Mouse (Mus musculus): ENCODE measurements around the gene Ccdc57. TPM values are rescaled to one million over a fixed set of nuclear protein-coding genes. Genes with fewer than 3 reads are reported as not detected.

Gene Ccdc57
- polyA plus RNA-seq, 1 experiment from 2014 or later: 7.2 TPM

GRCm38 (mm10) chr11:120889216-120889615 lies 43.5 kb downstream of the Ccdc57 start:
- no peaks in the 10 kb centered on the region for H3K27me3 ChIP-seq (ENCODE audit: insufficient read depth, low read length)
- H3K9me3 ChIP-seq (ENCODE audit: low read depth, low read length): 0 out of 2 replicates have a peak, but pooled peaks cover 5% of the 10 kb centered on the region
- no peak overlapping the region for H3K9ac ChIP-seq
- TF ChIP-seq CTCF (IDR thresholded peaks at IDR 0.05; ENCODE audit: low read depth): no peak
- H3K4me1 ChIP-seq (ENCODE audit: insufficient read depth): peaks cover 4% of the 10 kb centered on the region; the same call in 1 of the 2 replicates
- DNase-seq (peak; percentile 62), ATAC-seq (ENCODE audit: insufficient read depth) (peak; percentile 54)
- no peak overlapping the region for H3K4me2 ChIP-seq
- peak overlapping the region; percentile 55 for H3K27ac ChIP-seq (ENCODE audit: low read depth)
- H3K4me3 ChIP-seq (ENCODE audit: low read depth, low read length): no peak overlapping the region
- H3K36me3 ChIP-seq (ENCODE audit: insufficient read depth): peaks cover 53% of the 10 kb centered on the region
- 52% methylated on average over 3 of the region's 3 CpGs for WGBS

- WGBS: 55% methylated on average over 5 of the region's 5 CpGs
These were observed 44.0 kb downstream of the Ccdc57 start for GRCm38 (mm10) chr11:120888718-120889117.

GRCm38 (mm10) chr11:120887502-120887901 lies 45.2 kb downstream of the Ccdc57 start:
- Histone ChIP-seq H3K4me1 (ENCODE audit: insufficient read depth) (peaks cover 4% of the 10 kb centered on the region; the same call in 1 of the 2 replicates), H3K27me3 (ENCODE audit: insufficient read depth, low read length) (no peaks in the 10 kb centered on the region), H3K9ac (no peak overlapping the region), H3K36me3 (ENCODE audit: insufficient read depth) (peaks cover 54% of the 10 kb centered on the region), H3K4me2 (no peak overlapping the region), H3K9me3 (ENCODE audit: low read depth, low read length) (0 out of 2 replicates have a peak, but pooled peaks cover 5% of the 10 kb centered on the region), H3K27ac (ENCODE audit: low read depth) (no peak overlapping the region), H3K4me3 (ENCODE audit: low read depth, low read length) (no peak overlapping the region)
- no peak for DNase-seq
- TF ChIP-seq CTCF (IDR thresholded peaks at IDR 0.05; ENCODE audit: low read depth): peak; percentile 46
- WGBS: 88% methylated on average over 5 of the region's 5 CpGs
- ATAC-seq (ENCODE audit: insufficient read depth): no peak

More at GRCm38 (mm10) chr11:120888718-120889117, 44.0 kb downstream of the Ccdc57 start:
- ATAC-seq (ENCODE audit: insufficient read depth): no peak
- Histone ChIP-seq H3K9me3 (ENCODE audit: low read depth, low read length) (0 out of 2 replicates have a peak, but pooled peaks cover 5% of the 10 kb centered on the region), H3K4me3 (ENCODE audit: low read depth, low read length) (no peak overlapping the region), H3K4me1 (ENCODE audit: insufficient read depth) (peaks cover 4% of the 10 kb centered on the region; the same call in 1 of the 2 replicates), H3K36me3 (ENCODE audit: insufficient read depth) (peaks cover 53% of the 10 kb centered on the region), H3K4me2 (no peak overlapping the region), H3K27ac (ENCODE audit: low read depth) (peak overlapping the region; percentile 48), H3K27me3 (ENCODE audit: insufficient read depth, low read length) (no peaks in the 10 kb centered on the region), H3K9ac (no peak overlapping the region)
- DNase-seq: no peak
- no peak for TF ChIP-seq CTCF (IDR thresholded peaks at IDR 0.05; ENCODE audit: low read depth)

GRCm38 (mm10) chr11:120886462-120886861 lies 46.2 kb downstream of the Ccdc57 start:
- Histone ChIP-seq H3K4me1 (ENCODE audit: insufficient read depth) (peaks cover 4% of the 10 kb centered on the region; the same call in 1 of the 2 replicates), H3K9ac (no peak overlapping the region), H3K27me3 (ENCODE audit: insufficient read depth, low read length) (no peaks in the 10 kb centered on the region), H3K4me3 (ENCODE audit: low read depth, low read length) (no peak overlapping the region), H3K9me3 (ENCODE audit: low read depth, low read length) (0 out of 2 replicates have a peak, but pooled peaks cover 5% of the 10 kb centered on the region), H3K36me3 (ENCODE audit: insufficient read depth) (peaks cover 53% of the 10 kb centered on the region), H3K4me2 (no peak overlapping the region), H3K27ac (ENCODE audit: low read depth) (no peak overlapping the region)
- WGBS: 70% methylated on average over 5 of the region's 5 CpGs
- no peak for DNase-seq
- TF ChIP-seq CTCF (IDR thresholded peaks at IDR 0.05; ENCODE audit: low read depth): no peak
- ATAC-seq (ENCODE audit: insufficient read depth): no peak

- no peak for DNase-seq
- Histone ChIP-seq H3K4me2 (no peak overlapping the region), H3K4me3 (ENCODE audit: low read depth, low read length) (no peak overlapping the region), H3K36me3 (ENCODE audit: insufficient read depth) (peaks cover 53% of the 10 kb centered on the region), H3K27ac (ENCODE audit: low read depth) (no peak overlapping the region), H3K4me1 (ENCODE audit: insufficient read depth) (no peaks in the 10 kb centered on the region), H3K27me3 (ENCODE audit: insufficient read depth, low read length) (no peaks in the 10 kb centered on the region), H3K9ac (no peak overlapping the region), H3K9me3 (ENCODE audit: low read depth, low read length) (0 out of 2 replicates have a peak, but pooled peaks cover 5% of the 10 kb centered on the region)
- WGBS: 92% methylated on average over 3 of the region's 3 CpGs
- no peak for TF ChIP-seq CTCF (IDR thresholded peaks at IDR 0.05; ENCODE audit: low read depth)
- no peak for ATAC-seq (ENCODE audit: insufficient read depth)
These were observed 49.1 kb downstream of the Ccdc57 start for GRCm38 (mm10) chr11:120883601-120884000.

- ATAC-seq (ENCODE audit: insufficient read depth): no peak
- Histone ChIP-seq H3K4me1 (ENCODE audit: insufficient read depth) (no peaks in the 10 kb centered on the region), H3K27me3 (ENCODE audit: insufficient read depth, low read length) (no peaks in the 10 kb centered on the region), H3K9ac (no peak overlapping the region), H3K9me3 (ENCODE audit: low read depth, low read length) (0 out of 2 replicates have a peak, but pooled peaks cover 5% of the 10 kb centered on the region), H3K4me3 (ENCODE audit: low read depth, low read length) (no peak overlapping the region), H3K27ac (ENCODE audit: low read depth) (no peak overlapping the region), H3K36me3 (ENCODE audit: insufficient read depth) (peaks cover 50% of the 10 kb centered on the region), H3K4me2 (no peak overlapping the region)
- no peak for TF ChIP-seq CTCF (IDR thresholded peaks at IDR 0.05; ENCODE audit: low read depth)
- 83% methylated on average over 4 of the region's 4 CpGs for WGBS
- DNase-seq: no peak
These were observed 49.7 kb downstream of the Ccdc57 start for GRCm38 (mm10) chr11:120882931-120883330.

GRCm38 (mm10) chr11:120873206-120873605 lies 59.5 kb downstream of the Ccdc57 start:
- no peak overlapping the region for H3K9ac ChIP-seq
- H3K4me3 ChIP-seq (ENCODE audit: low read depth, low read length): no peak overlapping the region
- H3K4me2 ChIP-seq: no peak overlapping the region
- no peaks in the 10 kb centered on the region for H3K4me1 ChIP-seq (ENCODE audit: insufficient read depth)
- no peak for ATAC-seq (ENCODE audit: insufficient read depth)
- no peak for DNase-seq
- no peaks in the 10 kb centered on the region for H3K27me3 ChIP-seq (ENCODE audit: insufficient read depth, low read length)
- no peak overlapping the region for H3K27ac ChIP-seq (ENCODE audit: low read depth)
- H3K36me3 ChIP-seq (ENCODE audit: insufficient read depth): peaks cover 17% of the 10 kb centered on the region; the same call in 1 of the 2 replicates
- H3K9me3 ChIP-seq (ENCODE audit: low read depth, low read length): no peaks in the 10 kb centered on the region
- TF ChIP-seq CTCF (IDR thresholded peaks at IDR 0.05; ENCODE audit: low read depth): no peak
- WGBS: 74% methylated on average over 6 of the region's 6 CpGs
